Mouse (Mus musculus) stomach, embryonic 15.5 days (tissue): ENCODE data around the gene Caap1. TPM values are rescaled to one million over a fixed set of nuclear protein-coding genes. Genes with fewer than 3 reads are reported as not detected.

Source experiments
- ATAC-seq: fragments of 200-750 bp; cut with Nextera tagmentation; 2 replicates; pipeline ENCODE4 v1.8.0; 2017; ENCODE audit warnings: low read depth, moderate number of reproducible peaks, moderate TSS enrichment; ENCODE audit not compliant: insufficient read depth, low FRiP score
- H3K27ac ChIP-seq: fragments of 300-500 bp; sonication (generic); 2 replicates; pipeline ENCODE4 v1.5.1; 2015; ENCODE audit warnings: mild to moderate bottlenecking, inconsistent platforms
- H3K27me3 ChIP-seq: fragments of 300-500 bp; sonication (generic); replicated peaks from 2 replicates; pipeline ENCODE4 v1.6.1; 2015; ENCODE audit warnings: inconsistent platforms
- H3K36me3 ChIP-seq: fragments of 300-500 bp; sonication (generic); 2 replicates; pipeline ENCODE4 v1.6.1; 2015; ENCODE audit warnings: inconsistent platforms
- H3K4me1 ChIP-seq: fragments of 300-500 bp; sonication (generic); 2 replicates; pipeline ENCODE4 v1.6.1; 2015; ENCODE audit warnings: inconsistent platforms
- H3K4me2 ChIP-seq: fragments of 300-500 bp; sonication (generic); 2 replicates; pipeline ENCODE4 v1.6.1; 2015; ENCODE audit warnings: mild to moderate bottlenecking, inconsistent platforms
- H3K4me3 ChIP-seq: fragments of 300-500 bp; sonication (generic); replicated peaks from 2 replicates; pipeline ENCODE4 v1.5.1; 2015; ENCODE audit warnings: inconsistent platforms
- H3K9ac ChIP-seq: fragments of 300-500 bp; sonication (generic); 2 replicates; pipeline ENCODE4 v1.6.1; 2015; ENCODE audit warnings: inconsistent platforms
- H3K9me3 ChIP-seq: fragments of 300-500 bp; sonication (generic); 2 replicates; pipeline ENCODE4 v1.6.1; 2016; ENCODE audit warnings: inconsistent platforms
- WGBS: fragments of 180-500 bp; shearing (Covaris S2); methylation state at CpG from one replicate; pipeline ENCODE4 v1.1.7; 2015; 5-methylcytosine and 5-hydroxymethylcytosine counted together
- polyA plus RNA-seq: library from polyadenylated mRNA; unstranded; fragments of >200 nt; fragmentation: Nextera tagmentation; extraction: Ambion mirVana; gene quantifications from 2 replicates; pipeline ENCODE4 v1.2.1, GENCODE M21; 2015

The Caap1 gene
- polyA plus RNA-seq = 17.4 and 19.0 TPM in 2 replicates

DNA sequence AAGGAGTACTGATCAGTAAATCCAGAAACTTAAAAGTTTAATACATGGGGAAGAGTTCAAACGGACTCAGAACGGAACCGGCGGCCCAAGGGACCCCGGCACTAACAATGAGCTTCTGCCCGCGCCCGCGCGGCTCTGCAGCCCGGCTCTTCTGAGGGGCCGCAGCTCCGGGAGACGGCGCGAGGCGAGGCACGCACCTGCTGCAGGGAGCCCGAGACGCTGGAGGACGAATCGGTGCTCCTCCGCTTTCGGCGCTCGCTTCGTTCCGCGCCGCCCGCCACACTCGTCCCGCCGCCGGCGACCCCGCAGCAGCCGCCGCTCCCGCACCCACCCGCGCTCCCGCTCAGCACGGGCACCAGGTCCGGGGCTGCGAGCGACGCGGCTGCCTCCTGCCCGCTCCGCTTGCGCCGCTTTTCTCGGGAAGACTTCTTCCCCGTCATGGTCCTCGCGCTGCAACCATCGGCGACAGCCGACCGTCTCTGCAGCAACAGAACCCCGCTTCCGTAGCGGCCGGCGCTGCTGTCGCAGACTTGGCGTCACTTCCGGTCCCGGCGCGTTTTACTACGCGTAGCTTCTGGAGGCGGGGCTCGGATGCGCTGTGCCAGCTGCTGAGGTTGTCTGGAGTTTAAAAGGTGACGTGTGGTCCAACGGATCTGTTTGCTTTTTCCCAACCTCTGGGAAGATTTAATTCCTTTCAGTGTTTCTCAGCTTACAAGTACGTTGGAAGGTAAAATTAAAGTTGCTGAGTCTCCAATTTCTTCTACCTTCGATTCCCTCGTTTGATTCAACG, at the start of gene Caap1, which contains the start of gene Gm10306:
TSS of gene Caap1 (minus strand) at position 532 of the 790 bp plus-strand sequence.
TSS of gene Gm10306 (plus strand) at position 282 of the 790 bp plus-strand sequence.
- no peaks in the 10 kb centered on the region for H3K27me3 ChIP-seq
- peak within 1 kb of the TSS; percentile 98 for H3K4me3 ChIP-seq
- ATAC-seq = peak; percentile 98
- H3K9me3 ChIP-seq = no peaks in the 10 kb centered on the region
- peak within 1 kb of the TSS; percentile 82 for H3K27ac ChIP-seq
- 0 out of 2 replicates have a peak, but pooled peaks cover 8% of the 10 kb centered on the region for H3K4me1 ChIP-seq
- peak within 1 kb of the TSS; percentile 70 for H3K4me2 ChIP-seq
- WGBS = 1% methylated on average over 83 of the region's 83 CpGs
- peak within 1 kb of the TSS; percentile 66 for H3K9ac ChIP-seq
- no peaks in the 10 kb centered on the region for H3K36me3 ChIP-seq

DNA sequence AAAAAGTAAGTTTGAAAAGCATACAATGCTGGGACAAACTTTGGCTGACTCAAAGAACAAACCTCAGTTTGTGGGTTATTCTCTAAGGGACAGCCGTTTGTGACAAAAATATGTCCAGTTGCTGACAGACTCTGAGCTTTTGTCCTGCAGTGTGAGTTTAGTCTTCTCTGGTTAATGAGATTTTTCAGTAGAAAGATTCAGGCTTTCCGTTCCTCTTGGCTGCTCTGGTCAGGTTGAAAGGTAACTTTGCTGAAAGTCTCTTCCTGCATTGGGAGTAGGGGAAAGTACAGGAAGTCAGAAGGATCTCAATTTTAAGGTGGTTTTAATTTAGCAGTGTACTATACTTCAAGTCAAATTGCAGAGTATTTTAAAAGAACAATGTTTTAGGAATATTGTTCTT, 49.0 kb upstream of the Caap1 start:
- H3K36me3 ChIP-seq = no peaks in the 10 kb centered on the region
- no peaks in the 10 kb centered on the region for H3K27me3 ChIP-seq
- H3K9ac ChIP-seq = no peak overlapping the region
- no peaks in the 10 kb centered on the region for H3K9me3 ChIP-seq
- H3K4me1 ChIP-seq = peaks cover 18% of the 10 kb centered on the region
- no peak overlapping the region for H3K4me3 ChIP-seq
- H3K4me2 ChIP-seq = no peak overlapping the region
- no peak for ATAC-seq
- 90% methylated on average over 2 of the region's 2 CpGs for WGBS
- H3K27ac ChIP-seq = no peak overlapping the region

DNA sequence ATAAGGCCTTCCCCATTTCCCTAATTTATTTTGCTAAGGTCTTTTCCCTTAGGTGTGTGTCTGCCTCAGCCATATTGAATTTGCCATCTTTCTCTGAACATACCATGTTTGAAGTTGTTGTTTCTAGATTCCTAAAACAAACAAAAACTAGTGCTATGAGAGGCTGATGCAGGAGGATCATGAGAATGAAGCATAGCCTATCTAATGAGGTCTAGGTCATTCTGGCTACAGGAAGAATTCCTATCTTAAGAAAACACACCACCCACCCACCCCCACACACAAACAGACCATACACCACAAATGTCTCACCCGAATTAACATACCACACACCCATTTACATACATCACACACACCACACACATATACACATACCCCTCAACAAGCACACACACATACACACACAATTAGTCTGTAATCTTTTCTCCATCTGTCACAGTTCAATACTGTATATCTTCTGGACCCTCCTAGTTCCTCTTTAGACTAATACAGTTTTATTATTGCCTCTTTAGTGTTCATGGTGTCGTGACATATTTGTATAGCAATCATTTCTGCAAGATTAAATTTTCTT, 47.9 kb upstream of the Caap1 start:
- Histone ChIP-seq H3K36me3 (no peaks in the 10 kb centered on the region), H3K4me3 (no peak overlapping the region), H3K9ac (no peak overlapping the region), H3K27ac (no peak overlapping the region), H3K9me3 (no peaks in the 10 kb centered on the region), H3K27me3 (no peaks in the 10 kb centered on the region), H3K4me1 (peaks cover 19% of the 10 kb centered on the region), H3K4me2 (no peak overlapping the region)
- WGBS = 93% methylated on average over 2 of the region's 2 CpGs
- ATAC-seq = no peak

DNA sequence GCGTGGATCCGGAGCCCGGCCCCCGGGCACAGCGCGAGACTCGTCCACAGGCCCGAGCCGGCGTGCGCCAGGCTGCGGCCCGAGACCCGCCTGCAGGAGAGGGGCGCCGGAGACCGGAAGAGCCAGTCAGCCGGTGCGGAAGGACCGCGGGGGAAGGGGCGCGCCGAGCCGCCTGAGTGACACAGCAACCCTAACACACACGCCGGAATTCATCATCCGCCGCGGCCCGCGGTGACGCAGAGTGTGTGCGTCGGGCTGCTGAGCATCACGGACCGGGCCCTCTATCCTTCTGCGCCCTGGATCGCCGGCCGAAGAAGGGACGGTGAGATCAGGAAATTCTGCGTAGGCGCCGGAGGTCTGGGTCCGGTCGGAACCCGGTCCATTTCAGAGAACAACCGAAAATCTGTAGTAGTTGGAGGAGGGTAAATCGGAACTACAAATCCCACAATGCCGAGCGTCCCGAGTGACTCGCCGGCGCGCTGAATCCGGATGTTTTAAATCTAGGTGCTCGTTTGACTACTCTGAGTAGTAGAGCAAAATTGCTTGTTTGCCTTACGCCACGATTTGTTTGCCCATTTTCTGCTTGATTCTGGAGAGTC, 46.5 kb upstream of the Caap1 start, which contains the start of gene Plaa:
TSS of gene Plaa (minus strand) at position 214 of the 599 bp plus-strand sequence.
- Histone ChIP-seq H3K27ac (peak within 1 kb of the TSS; percentile 91), H3K9ac (peak within 1 kb of the TSS; percentile 94), H3K4me3 (peak within 1 kb of the TSS; percentile 98), H3K27me3 (no peaks in the 10 kb centered on the region), H3K36me3 (no peaks in the 10 kb centered on the region), H3K9me3 (no peaks in the 10 kb centered on the region), H3K4me2 (peak within 1 kb of the TSS; percentile 82), H3K4me1 (peaks cover 19% of the 10 kb centered on the region)
- WGBS = under 1% methylated on average over 51 of the region's 61 CpGs
- peak; percentile 99 for ATAC-seq

DNA sequence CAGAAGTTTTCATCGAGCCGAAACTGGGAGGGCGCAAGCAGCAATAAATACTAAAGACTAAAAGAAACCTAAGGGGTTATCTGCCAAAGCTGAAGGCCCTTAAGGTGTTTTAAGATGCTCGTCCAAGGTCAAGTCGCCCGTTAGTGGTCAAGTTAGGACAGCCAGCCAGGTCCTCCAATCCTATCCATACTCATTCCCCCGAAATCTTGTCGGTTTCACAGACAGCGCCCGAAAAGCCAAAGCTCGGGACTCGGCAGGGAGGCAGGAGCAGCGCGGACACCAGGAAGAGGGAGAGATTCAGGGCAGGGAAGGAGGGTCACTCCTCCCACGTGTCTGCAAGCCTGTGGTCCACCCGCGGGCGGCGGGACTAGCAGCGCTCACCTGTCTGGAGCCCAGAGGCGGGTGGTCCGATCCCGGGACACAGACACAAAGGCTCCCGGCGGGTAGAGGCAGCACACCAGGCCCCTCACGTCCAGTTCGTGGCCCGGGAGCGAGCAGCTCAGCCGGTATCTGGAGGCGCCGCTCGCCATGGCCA, 46.0 kb upstream of the Caap1 start:
- WGBS = under 1% methylated on average over 33 of the region's 33 CpGs
- ATAC-seq = peak; percentile 80

DNA sequence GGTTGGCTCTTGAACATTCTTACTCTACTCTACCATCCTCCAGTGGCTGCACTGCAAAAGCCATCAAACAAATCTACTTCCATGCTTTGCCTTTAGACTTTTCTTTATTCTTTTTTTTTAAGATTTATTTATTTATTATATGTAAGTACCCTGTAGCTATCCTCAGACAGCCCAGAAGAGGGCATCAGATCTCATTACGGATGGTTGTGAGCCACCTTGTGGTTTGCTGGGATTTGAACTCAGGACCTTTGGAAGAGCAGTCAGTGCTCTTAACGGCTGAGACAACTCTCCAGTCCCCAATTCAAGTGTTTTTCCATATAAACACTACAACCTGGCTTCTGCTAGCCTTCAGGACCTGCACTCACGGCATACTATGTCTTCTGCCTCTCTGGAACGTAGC, 44.8 kb upstream of the Caap1 start:
- Histone ChIP-seq H3K27me3 (no peaks in the 10 kb centered on the region), H3K9me3 (no peaks in the 10 kb centered on the region), H3K4me3 (no peak overlapping the region), H3K36me3 (no peaks in the 10 kb centered on the region), H3K4me2 (peak overlapping the region; percentile 53; the same call in 1 of the 2 replicates), H3K4me1 (peaks cover 19% of the 10 kb centered on the region), H3K27ac (no peak overlapping the region), H3K9ac (no peak overlapping the region)
- no peak for ATAC-seq
- 79% methylated on average over 4 of the region's 4 CpGs for WGBS

More for the DNA sequence above, 46.0 kb upstream of the Caap1 start:
- H3K4me1 ChIP-seq = peaks cover 19% of the 10 kb centered on the region
- peak overlapping the region; percentile 53 for H3K4me2 ChIP-seq
- H3K4me3 ChIP-seq = peak overlapping the region; percentile 98
- H3K27me3 ChIP-seq = no peaks in the 10 kb centered on the region
- H3K9me3 ChIP-seq = no peaks in the 10 kb centered on the region
- H3K36me3 ChIP-seq = no peaks in the 10 kb centered on the region
- H3K27ac ChIP-seq = peak overlapping the region; percentile 91
- peak overlapping the region; percentile 94 for H3K9ac ChIP-seq

DNA sequence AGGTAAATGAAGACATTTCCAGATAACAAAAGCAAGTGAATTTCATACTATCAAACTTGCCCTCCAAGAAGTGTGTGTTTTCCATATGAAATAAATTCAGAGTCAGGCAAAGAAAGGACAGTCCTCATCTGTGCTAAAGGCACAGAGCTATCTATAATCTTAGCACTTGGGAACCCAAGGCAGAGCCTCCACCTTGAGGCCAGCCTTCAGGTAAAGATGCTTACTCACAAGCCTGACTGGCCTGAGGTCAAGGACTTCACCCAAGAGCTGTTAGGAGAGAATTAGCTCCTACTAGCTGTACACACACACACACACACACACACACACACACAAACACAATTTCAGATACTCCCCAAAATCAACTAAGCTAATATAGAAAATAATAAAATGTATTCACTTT, 36.1 kb upstream of the Caap1 start:
- ATAC-seq = no peak
- H3K4me1 ChIP-seq = no peaks in the 10 kb centered on the region
- no peaks in the 10 kb centered on the region for H3K9me3 ChIP-seq
- no peaks in the 10 kb centered on the region for H3K36me3 ChIP-seq
- H3K27me3 ChIP-seq = no peaks in the 10 kb centered on the region
- no peak overlapping the region for H3K4me3 ChIP-seq
- H3K4me2 ChIP-seq = no peak overlapping the region
- H3K27ac ChIP-seq = no peak overlapping the region
- H3K9ac ChIP-seq = no peak overlapping the region

DNA sequence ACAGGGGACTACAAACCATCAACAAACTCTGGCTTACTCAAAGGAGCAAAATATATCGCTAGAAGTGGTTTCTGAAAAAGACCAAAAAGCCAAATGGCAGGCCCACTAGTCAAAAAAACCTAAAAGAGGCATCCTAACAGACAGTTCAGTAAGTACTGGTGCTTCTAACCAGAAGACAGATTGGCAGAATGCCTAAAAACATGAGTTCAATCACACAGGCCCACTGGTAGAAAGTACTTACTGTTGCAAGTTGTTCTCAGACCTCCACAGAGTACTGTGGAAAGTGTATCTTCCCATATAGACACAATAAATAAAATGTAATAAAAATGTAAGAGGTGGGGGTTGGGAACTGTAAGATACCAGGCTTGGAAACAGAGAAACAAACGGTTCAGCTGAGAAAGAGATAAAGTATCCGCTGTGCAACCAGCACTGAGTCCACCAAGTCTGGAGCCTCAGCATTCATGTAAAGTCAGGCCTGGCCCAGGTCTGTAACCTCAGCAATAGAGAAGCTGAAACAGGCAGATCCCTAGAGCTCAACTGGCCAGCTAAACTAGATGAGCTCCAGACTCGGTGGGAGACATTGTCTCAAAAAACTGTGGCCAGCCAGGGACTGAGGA, 35.3 kb upstream of the Caap1 start:
- WGBS = 73% methylated on average over 4 of the region's 4 CpGs
- Histone ChIP-seq H3K9me3 (no peaks in the 10 kb centered on the region), H3K4me1 (no peaks in the 10 kb centered on the region), H3K36me3 (no peaks in the 10 kb centered on the region), H3K4me2 (no peak overlapping the region), H3K27ac (no peak overlapping the region), H3K9ac (no peak overlapping the region), H3K27me3 (no peaks in the 10 kb centered on the region), H3K4me3 (no peak overlapping the region)
- ATAC-seq = no peak

DNA sequence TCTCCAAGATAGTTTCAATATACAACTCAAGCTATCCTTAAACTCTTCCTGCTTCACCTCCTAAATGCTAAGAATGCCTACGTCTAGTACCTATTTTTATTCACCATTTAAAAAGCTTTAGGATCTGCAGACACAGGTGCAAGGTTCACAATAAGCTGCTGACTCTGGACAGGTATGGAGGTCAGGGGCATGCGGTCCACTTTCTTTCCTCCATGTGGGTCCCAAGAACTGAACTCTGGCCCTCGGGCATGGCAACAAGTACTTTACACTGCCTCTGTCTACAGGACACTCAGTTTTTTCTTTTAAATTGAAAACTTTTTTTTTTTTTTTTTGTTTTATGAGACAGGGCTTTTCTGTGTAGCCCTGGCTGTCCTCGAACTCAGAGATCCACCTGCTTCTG, 16.1 kb upstream of the Caap1 start:
- H3K27ac ChIP-seq = no peak overlapping the region
- no peak overlapping the region for H3K4me3 ChIP-seq
- 95% methylated on average over 4 of the region's 4 CpGs for WGBS
- no peak overlapping the region for H3K4me2 ChIP-seq
- ATAC-seq = no peak
- no peaks in the 10 kb centered on the region for H3K4me1 ChIP-seq
- H3K36me3 ChIP-seq = peaks cover 8% of the 10 kb centered on the region
- H3K9ac ChIP-seq = no peak overlapping the region
- no peaks in the 10 kb centered on the region for H3K9me3 ChIP-seq
- H3K27me3 ChIP-seq = no peaks in the 10 kb centered on the region

DNA sequence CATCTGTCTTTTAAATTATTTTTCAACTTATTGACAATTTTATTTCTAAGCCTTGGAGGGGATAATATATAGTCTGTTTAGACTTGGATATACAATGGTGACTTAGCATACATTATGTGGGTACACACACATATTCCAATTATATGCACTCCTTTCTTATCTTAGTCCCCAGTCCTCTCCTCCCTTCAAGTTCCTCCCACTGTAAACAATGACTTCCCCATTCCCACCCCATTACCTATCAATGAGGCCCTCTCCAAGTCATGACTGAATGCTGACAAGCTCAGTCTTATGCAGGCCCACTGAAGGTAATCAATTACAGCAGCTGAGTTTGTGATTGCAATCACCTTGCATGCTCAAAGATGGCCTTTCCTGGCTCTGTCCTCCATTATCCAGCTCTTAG, 7.7 kb upstream of the Caap1 start:
- Histone ChIP-seq H3K36me3 (peaks cover 3% of the 10 kb centered on the region; the same call in 1 of the 2 replicates), H3K4me3 (no peak overlapping the region), H3K4me1 (no peaks in the 10 kb centered on the region), H3K27ac (no peak overlapping the region), H3K4me2 (no peak overlapping the region), H3K27me3 (no peaks in the 10 kb centered on the region), H3K9me3 (no peaks in the 10 kb centered on the region), H3K9ac (no peak overlapping the region)
- ATAC-seq = no peak

DNA sequence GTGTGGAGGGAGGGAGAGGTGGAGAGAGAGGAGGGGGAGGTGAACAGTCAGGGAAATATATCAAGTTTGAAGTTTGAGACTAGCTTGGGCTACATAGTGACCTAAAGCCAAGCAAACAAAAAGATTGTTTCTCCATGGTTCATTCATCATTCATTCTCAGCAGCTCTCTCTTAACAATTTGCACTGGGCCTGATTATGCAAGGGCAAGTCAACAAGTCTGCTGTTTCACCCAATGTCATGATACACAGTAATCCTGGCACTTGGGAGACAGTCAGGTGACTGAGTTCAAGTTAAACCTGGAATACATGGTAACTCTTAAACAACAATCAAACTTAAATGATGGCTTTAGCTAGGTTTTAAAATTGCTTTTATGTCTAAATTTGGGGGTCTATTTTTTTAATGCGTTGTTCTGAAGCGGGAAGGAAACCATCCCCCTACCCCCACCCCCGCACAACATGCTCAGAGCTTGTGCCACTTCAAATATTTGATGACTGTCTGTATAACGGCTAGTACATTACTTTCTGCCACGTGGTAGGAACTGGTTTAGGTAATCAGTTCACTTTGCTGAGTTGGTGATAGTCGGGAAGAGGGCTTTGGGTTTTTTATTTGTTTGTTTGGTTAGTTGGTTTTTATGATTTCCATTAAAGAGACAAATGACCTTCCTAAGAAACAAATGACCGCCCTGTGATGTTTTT, 5.5 kb upstream of the Caap1 start:
- Histone ChIP-seq H3K36me3 (no peaks in the 10 kb centered on the region), H3K9ac (no peak overlapping the region), H3K9me3 (no peaks in the 10 kb centered on the region), H3K27me3 (no peaks in the 10 kb centered on the region), H3K4me1 (no peaks in the 10 kb centered on the region), H3K4me2 (no peak overlapping the region), H3K4me3 (no peak overlapping the region), H3K27ac (no peak overlapping the region)
- no peak for ATAC-seq
- WGBS = 62% methylated on average over 7 of the region's 7 CpGs
